Mouse (Mus musculus) liver, embryonic 16.5 days (tissue): ENCODE data around the gene Ptges. TPM values are rescaled to one million over a fixed set of nuclear protein-coding genes. Genes with fewer than 3 reads are reported as not detected.
"Not testable (repeated sequence)": the region's sequence is repeated elsewhere in the genome, so short reads cannot be mapped to it uniquely, and the experiment has no call there.

Experiments used
- ATAC-seq: fragments of 200-750 bp; cut with Nextera tagmentation; 2 replicates; pipeline ENCODE4 v1.8.0; 2017; ENCODE audit warnings: low read depth, mild to moderate bottlenecking, moderate number of reproducible peaks, moderate library complexity
- H3K27ac ChIP-seq: fragments of 300-500 bp; sonication (generic); 2 replicates; pipeline ENCODE4 v1.5.1; 2014; ENCODE audit warnings: mild to moderate bottlenecking, low read length
- H3K27me3 ChIP-seq: fragments of 300-500 bp; sonication (generic); 2 replicates; pipeline ENCODE4 v1.6.1; 2014; ENCODE audit warnings: low read depth, low read length, mixed read lengths; ENCODE audit not compliant: control insufficient read depth, insufficient read depth
- H3K36me3 ChIP-seq: fragments of 300-500 bp; sonication (generic); 2 replicates; pipeline ENCODE4 v1.6.1; 2014; ENCODE audit warnings: mild to moderate bottlenecking; ENCODE audit not compliant: control insufficient read depth, insufficient read depth
- H3K4me1 ChIP-seq: fragments of 300-500 bp; sonication (generic); 2 replicates; pipeline ENCODE4 v1.6.1; 2014; ENCODE audit warnings: low read depth, low read length, mixed read lengths; ENCODE audit not compliant: control insufficient read depth
- H3K4me2 ChIP-seq: fragments of 300-500 bp; sonication (generic); 2 replicates; pipeline ENCODE4 v1.6.1; 2014; ENCODE audit warnings: low read depth, low read length, mixed read lengths
- H3K4me3 ChIP-seq: fragments of 300-500 bp; sonication (generic); 2 replicates; pipeline ENCODE4 v1.5.1; 2014; ENCODE audit warnings: low read depth, mild to moderate bottlenecking, low read length
- H3K9ac ChIP-seq: fragments of 300-500 bp; sonication (generic); 2 replicates; pipeline ENCODE4 v1.6.1; 2014; ENCODE audit warnings: low read depth, low read length
- H3K9me3 ChIP-seq: fragments of 300-500 bp; sonication (generic); replicated peaks from 2 replicates; pipeline ENCODE4 v1.6.1; 2016; ENCODE audit warnings: low read length; ENCODE audit not compliant: control insufficient read depth
- WGBS: fragments of 180-500 bp; shearing (Covaris S2); extraction: QIAGEN DNeasy Blood & Tissue Kit; methylation state at CpG from one replicate; pipeline ENCODE4 v1.1.7; 2014; ENCODE audit not compliant: insufficient replicate concordance; 5-methylcytosine and 5-hydroxymethylcytosine counted together
- polyA plus RNA-seq: library from polyadenylated mRNA; unstranded; fragments of >200 nt; fragmentation: Nextera tagmentation; extraction: Ambion mirVana; gene quantifications from 2 replicates; pipeline ENCODE4 v1.2.1, GENCODE M21; 2015

Ptges gene
- polyA plus RNA-seq, 1 experiment from 2014 or later = 0.35 TPM

- peaks cover 9% of the 10 kb centered on the region for H3K4me1 ChIP-seq
- WGBS = 16% methylated on average over 7 of the region's 7 CpGs
These were observed 4.3 kb upstream of the Ptges start for GRCm38 (mm10) chr2:30933917-30934450.

GRCm38 (mm10) chr2:30933032-30933431, 3.4 kb upstream of the Ptges start:
- WGBS = 63% methylated on average over 6 of the region's 6 CpGs
- no peaks in the 10 kb centered on the region for H3K9me3 ChIP-seq
- no peak overlapping the region for H3K27ac ChIP-seq
- H3K27me3 ChIP-seq = no peaks in the 10 kb centered on the region
- H3K9ac ChIP-seq = no peak overlapping the region
- H3K4me3 ChIP-seq = no peak overlapping the region
- no peak for ATAC-seq
- no peaks in the 10 kb centered on the region for H3K36me3 ChIP-seq
- peaks cover 17% of the 10 kb centered on the region for H3K4me1 ChIP-seq
- no peak overlapping the region for H3K4me2 ChIP-seq

More at GRCm38 (mm10) chr2:30933917-30934450, 4.3 kb upstream of the Ptges start:
- H3K27ac ChIP-seq = no peak overlapping the region
- no peaks in the 10 kb centered on the region for H3K36me3 ChIP-seq
- no peak overlapping the region for H3K4me3 ChIP-seq
- H3K4me2 ChIP-seq = no peak overlapping the region
- no peak overlapping the region for H3K9ac ChIP-seq
- ATAC-seq = no peak
- H3K27me3 ChIP-seq = no peaks in the 10 kb centered on the region
- no peaks in the 10 kb centered on the region for H3K9me3 ChIP-seq

- H3K4me3 ChIP-seq = no peak overlapping the region
- H3K4me2 ChIP-seq = no peak overlapping the region
- 51% methylated on average over 3 of the region's 3 CpGs for WGBS
- H3K9ac ChIP-seq = no peak overlapping the region
- no peaks in the 10 kb centered on the region for H3K9me3 ChIP-seq
- peaks cover 17% of the 10 kb centered on the region for H3K4me1 ChIP-seq
- H3K27ac ChIP-seq = no peak overlapping the region
- no peaks in the 10 kb centered on the region for H3K27me3 ChIP-seq
- ATAC-seq = no peak
- H3K36me3 ChIP-seq = no peaks in the 10 kb centered on the region
These were observed 2.3 kb upstream of the Ptges start for GRCm38 (mm10) chr2:30931922-30932321.

- 60% methylated on average over 2 of the region's 2 CpGs for WGBS
- not testable (repeated sequence) for H3K4me3 ChIP-seq, H3K9ac ChIP-seq, H3K9me3 ChIP-seq, ATAC-seq, H3K27me3 ChIP-seq, H3K36me3 ChIP-seq, H3K27ac ChIP-seq, H3K4me2 ChIP-seq
- H3K4me1 ChIP-seq = peaks cover 17% of the 10 kb centered on the region
These were observed 1.2 kb upstream of the Ptges start for GRCm38 (mm10) chr2:30930846-30931245.

- ATAC-seq = peak; percentile 92
- WGBS = 15% methylated on average over 12 of the region's 12 CpGs
- H3K36me3 ChIP-seq = no peaks in the 10 kb centered on the region
- H3K27ac ChIP-seq = peak overlapping the region; percentile 50
- no peaks in the 10 kb centered on the region for H3K9me3 ChIP-seq
- H3K4me1 ChIP-seq = peaks cover 17% of the 10 kb centered on the region
- peak overlapping the region; percentile 43; the same call in 1 of the 2 replicates for H3K9ac ChIP-seq
- peak overlapping the region; percentile 65 for H3K4me2 ChIP-seq
- no peaks in the 10 kb centered on the region for H3K27me3 ChIP-seq
- peak overlapping the region; percentile 52 for H3K4me3 ChIP-seq
These were observed 675 bp downstream of the Ptges start for GRCm38 (mm10) chr2:30928893-30929482.

- no peaks in the 10 kb centered on the region for H3K27me3 ChIP-seq
- H3K4me2 ChIP-seq = peak overlapping the region; percentile 38
- no peak overlapping the region for H3K9ac ChIP-seq
- H3K27ac ChIP-seq = peak overlapping the region; percentile 41
- peak; percentile 61 for ATAC-seq
- H3K4me3 ChIP-seq = peak overlapping the region; percentile 5; the same call in 1 of the 2 replicates
- peaks cover 17% of the 10 kb centered on the region for H3K4me1 ChIP-seq
- 22% methylated on average over 14 of the region's 14 CpGs for WGBS
- H3K36me3 ChIP-seq = no peaks in the 10 kb centered on the region
- no peaks in the 10 kb centered on the region for H3K9me3 ChIP-seq
These were observed 1.6 kb downstream of the Ptges start for GRCm38 (mm10) chr2:30927844-30928628.

- peak overlapping the region; percentile 30; the same call in 1 of the 2 replicates for H3K27ac ChIP-seq
- H3K4me3 ChIP-seq = no peak overlapping the region
- no peaks in the 10 kb centered on the region for H3K9me3 ChIP-seq
- H3K4me2 ChIP-seq = no peak overlapping the region
- H3K9ac ChIP-seq = no peak overlapping the region
- H3K4me1 ChIP-seq = peaks cover 17% of the 10 kb centered on the region
- H3K27me3 ChIP-seq = no peaks in the 10 kb centered on the region
- WGBS = 48% methylated on average over 9 of the region's 9 CpGs
- ATAC-seq = no peak
- H3K36me3 ChIP-seq = no peaks in the 10 kb centered on the region
These were observed 2.4 kb downstream of the Ptges start for GRCm38 (mm10) chr2:30927151-30927781.

GRCm38 (mm10) chr2:30926381-30926780, 3.3 kb downstream of the Ptges start:
- Histone ChIP-seq H3K4me3 (no peak overlapping the region), H3K36me3 (no peaks in the 10 kb centered on the region), H3K27ac (no peak overlapping the region), H3K4me2 (no peak overlapping the region), H3K9me3 (no peaks in the 10 kb centered on the region), H3K27me3 (no peaks in the 10 kb centered on the region), H3K9ac (no peak overlapping the region), H3K4me1 (peaks cover 17% of the 10 kb centered on the region)
- ATAC-seq = no peak
- WGBS = 51% methylated on average over 4 of the region's 4 CpGs
